Mouse (Mus musculus) regulatory T cell (primary cell): ENCODE results near the gene Rbp1.

Experiments
- in situ Hi-C: fragments of 300-600 bp; cut with MboI, MseI; formaldehyde crosslinking; loops from one replicate; pipeline ENCODE4 v1.15.1; 2025; ENCODE audit warnings: high pct_unique_total_duplicates

The Rbp1 gene

GRCm38 (mm10) chr9:98422656-98423055, at the start of gene Rbp1:
TSS of gene Rbp1 (plus strand) at chr9:98422961.
- in situ Hi-C loops, result no loop called here

- in situ Hi-C loops, result no loop called here
Observed at GRCm38 (mm10) chr9:98373358-98373757, 49.4 kb upstream of the Rbp1 start.

- in situ Hi-C loops, result no loop called here
Observed at GRCm38 (mm10) chr9:98374897-98375296, 47.9 kb upstream of the Rbp1 start.

- in situ Hi-C loops, result no loop called here
Observed at GRCm38 (mm10) chr9:98375329-98376170, 47.2 kb upstream of the Rbp1 start.

DNA sequence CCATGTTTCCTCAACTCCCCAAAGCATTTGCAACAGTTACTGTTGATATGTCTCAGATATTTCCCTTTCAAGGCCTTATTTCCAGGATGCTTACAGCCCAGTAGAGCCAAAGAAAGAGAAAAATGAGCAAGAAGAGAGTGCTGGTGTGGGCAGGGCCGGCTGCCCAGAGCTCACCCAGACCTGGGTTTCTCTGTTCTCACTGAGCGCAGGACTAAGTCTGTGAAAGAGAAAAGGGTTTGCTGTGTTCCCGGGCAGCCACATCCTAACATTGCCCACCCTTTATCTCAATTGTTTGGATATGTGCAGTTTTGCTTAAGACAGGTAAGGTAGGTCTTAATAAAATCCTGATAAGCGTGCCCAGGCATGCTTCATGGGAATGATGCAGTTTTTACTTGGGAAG, 43.0 kb upstream of the Rbp1 start:
- in situ Hi-C loops, result no loop called here

- in situ Hi-C loops, result no loop called here
Observed at GRCm38 (mm10) chr9:98380593-98380992, 42.2 kb upstream of the Rbp1 start.

DNA sequence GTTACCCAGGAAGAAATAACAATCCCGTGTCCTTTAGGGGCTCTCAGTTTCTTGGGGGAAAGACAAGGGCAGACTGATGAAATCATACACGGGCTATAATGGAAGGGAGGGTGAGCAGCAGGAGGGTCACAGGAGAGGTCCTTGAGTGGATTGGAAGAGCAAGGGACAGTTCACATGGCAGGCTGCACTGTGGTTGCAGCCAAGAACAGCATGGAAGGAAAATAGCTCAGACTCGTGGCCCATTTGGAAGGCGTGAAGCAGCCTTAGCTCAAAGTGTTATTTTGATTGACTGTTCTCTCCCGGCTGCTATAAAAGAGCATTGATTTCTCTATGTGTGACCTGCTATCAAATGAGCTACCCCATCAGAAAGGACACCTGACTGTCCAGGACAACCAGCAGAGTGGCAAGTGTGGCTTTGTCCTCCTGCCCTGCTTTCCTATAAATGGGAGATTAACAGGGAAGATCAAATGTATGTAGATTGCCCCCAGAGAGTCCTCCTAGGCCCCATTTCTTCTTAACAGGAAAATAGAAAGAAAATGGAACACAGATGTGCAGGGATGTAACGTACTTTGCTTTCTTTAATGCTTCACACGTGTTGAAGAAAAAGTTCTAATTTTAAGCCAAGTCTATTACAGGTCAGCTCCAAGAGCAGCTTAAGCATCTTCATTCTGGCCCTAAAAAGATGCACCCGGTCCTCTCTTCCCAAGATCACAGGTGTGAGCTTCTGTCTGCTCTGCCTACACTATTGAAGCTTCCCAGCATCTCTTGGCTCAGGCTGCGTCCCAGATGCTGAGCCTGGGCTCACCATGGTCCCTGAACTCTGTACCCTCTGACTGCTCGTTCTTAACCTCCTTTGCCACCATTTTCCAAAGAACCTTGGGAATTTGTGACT, 34.8 kb upstream of the Rbp1 start:
- in situ Hi-C loops, result no loop called here

- in situ Hi-C loops, result no loop called here
Observed at GRCm38 (mm10) chr9:98388633-98388965, 34.2 kb upstream of the Rbp1 start.

GRCm38 (mm10) chr9:98393496-98393895, 29.3 kb upstream of the Rbp1 start:
- in situ Hi-C loops, result no loop called here

GRCm38 (mm10) chr9:98397211-98397610, 25.6 kb upstream of the Rbp1 start:
- in situ Hi-C loops, result no loop called here

GRCm38 (mm10) chr9:98397866-98398265, 24.9 kb upstream of the Rbp1 start:
- in situ Hi-C loops, result no loop called here

GRCm38 (mm10) chr9:98400185-98400894, 22.4 kb upstream of the Rbp1 start:
- in situ Hi-C loops, result no loop called here

DNA sequence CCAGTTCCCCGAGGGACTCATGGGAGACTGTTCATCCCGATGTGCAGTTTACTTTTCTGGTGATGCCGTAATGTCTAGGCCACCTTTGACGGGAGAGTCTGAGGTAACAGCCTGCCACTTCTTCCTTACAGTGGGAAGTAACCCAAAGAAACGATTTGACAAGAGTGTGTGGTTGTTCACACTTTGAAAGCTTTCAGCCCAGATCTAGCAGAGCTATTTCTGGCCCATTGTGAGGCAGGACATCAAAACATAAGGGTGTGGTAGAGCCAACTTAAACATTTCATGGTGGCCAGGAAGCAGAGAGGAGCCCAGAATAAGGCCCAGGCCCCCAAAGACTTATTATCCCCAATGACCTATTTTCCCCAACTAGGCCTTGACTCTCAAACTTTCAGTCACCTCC, 21.1 kb upstream of the Rbp1 start:
- in situ Hi-C loops, result no loop called here

DNA sequence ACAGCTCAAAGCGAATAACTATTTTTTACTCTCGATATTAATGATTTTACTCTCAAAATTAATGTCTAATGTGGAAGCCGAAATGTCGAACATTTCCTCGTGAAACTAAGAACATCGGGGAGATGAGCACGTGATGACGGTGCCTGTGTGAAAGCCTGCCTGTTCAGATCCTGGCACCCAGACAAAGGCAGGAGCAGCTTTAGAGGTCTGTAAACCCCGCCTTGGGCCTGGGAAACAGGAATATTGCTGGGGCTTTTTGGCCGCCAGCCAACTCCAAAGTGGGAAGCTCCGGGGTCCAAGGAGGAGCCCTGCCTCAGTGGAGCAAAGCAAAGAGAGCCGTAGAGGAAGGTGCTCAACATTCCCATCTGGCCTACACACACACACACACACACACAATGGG, 15.0 kb upstream of the Rbp1 start:
- in situ Hi-C loops, result no loop called here

- in situ Hi-C loops, result no loop called here
Observed at GRCm38 (mm10) chr9:98409137-98409536, 13.6 kb upstream of the Rbp1 start.

GRCm38 (mm10) chr9:98415427-98415826, 7.3 kb upstream of the Rbp1 start:
- in situ Hi-C loops, result no loop called here

DNA sequence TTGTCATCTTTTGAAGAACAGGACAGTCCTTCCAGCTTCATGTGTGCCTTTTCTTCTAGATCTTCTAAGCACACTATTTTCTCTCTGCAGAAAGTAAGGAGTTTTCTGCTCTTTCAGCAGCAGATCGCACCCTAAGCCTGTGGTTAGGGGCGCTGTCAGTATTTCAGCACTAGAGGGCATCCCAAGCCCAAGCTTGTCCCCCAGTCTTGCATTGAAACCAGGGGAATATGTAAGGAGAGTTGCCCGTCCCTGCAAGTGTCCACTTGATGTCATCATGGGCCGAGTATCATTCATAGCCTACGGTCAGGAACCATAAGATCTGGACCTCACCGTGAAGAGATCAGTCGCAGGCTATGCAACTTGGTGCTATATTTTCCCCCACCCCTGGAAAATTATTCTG, 4.8 kb upstream of the Rbp1 start:
- in situ Hi-C loops, result no loop called here

GRCm38 (mm10) chr9:98418346-98418745, 4.4 kb upstream of the Rbp1 start:
- in situ Hi-C loops, result no loop called here

DNA sequence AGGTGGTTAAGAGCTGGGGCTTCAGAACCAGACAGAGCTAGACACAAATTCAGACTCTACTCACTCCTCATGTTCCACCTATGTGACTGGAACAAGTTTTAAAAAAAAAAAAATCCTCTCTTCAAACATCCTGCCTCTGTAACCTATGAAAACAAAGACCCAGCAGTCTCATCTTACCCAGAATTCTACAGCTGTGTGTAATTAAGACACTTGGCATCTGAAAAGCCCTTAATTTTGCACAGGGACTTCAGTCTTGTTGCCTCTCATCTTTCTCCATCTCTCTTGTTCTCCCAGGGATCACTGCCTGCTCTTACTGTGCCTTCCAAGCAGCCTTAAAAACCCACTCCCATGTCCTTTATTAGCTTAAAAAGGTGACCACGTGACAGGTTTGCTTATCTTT, 2.1 kb upstream of the Rbp1 start:
- in situ Hi-C loops, result no loop called here

GRCm38 (mm10) chr9:98421903-98422302, 858 bp upstream of the Rbp1 start:
- in situ Hi-C loops, result no loop called here

DNA sequence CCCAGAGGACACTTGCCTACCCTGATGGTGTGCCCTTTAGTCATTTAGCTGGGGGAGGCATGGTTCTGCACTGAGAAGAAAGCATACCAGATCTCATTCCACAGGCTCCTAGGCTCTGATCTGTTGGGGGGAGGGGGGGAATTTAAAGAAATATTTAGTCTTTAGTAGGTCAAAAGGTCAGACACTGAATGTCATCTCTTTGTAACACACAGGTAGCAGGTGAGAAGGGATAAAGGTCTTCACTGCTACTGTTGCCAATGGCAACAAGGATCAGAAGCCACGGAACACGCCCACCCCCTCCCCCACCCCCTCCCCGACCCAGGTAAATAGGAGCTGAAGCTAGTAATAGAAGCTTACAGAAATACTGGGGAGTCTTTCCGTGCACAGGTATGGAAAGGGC, 930 bp downstream of the Rbp1 start:
- in situ Hi-C loops, result no loop called here

DNA sequence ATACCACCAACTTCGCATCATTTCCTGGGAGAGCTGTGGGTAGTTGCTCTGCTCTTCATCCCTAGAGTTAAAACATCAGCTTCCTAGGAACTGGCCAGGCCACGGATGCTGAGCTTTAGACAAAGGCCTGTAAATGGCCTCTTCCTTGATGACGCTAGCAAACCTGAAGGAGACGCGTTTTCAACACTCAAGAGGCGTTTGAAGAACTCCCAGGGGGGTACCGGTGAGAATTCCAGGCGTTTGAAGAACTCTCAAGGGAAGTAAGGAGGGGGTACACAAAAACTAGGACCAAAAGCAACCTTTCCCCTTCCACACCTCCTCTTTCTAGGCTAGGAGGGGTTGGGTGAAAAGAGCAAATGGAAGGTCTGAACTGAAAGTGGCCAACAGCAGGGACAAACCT, 1.5 kb downstream of the Rbp1 start:
- in situ Hi-C loops, result no loop called here
